Mouse (Mus musculus): ENCODE data around the gene Cdc42ep1. TPM values are rescaled to one million over a fixed set of nuclear protein-coding genes. Genes with fewer than 3 reads are reported as not detected.

Gene Cdc42ep1
- polyA plus RNA-seq, 1 experiment: 29.6 TPM

DNA sequence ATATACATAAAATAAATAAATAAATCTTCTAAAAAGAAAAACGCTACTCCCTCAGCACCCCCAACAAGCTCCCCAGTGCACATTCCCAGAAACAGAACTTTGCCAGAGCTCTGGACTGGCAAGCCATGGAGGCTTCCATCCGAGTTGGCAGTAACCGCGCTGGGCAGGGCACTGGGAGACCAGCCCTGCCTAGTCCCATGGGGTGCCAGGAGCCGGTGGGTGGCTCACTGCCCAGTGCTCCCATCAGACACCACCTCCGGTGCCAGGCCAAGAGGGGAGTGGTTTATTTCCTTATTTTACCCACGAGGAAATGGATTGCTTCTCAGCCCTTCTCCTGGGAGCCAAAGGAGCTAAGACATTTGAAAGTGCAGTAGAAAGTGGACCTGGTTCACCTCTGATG is 14.6 kb downstream of the Cdc42ep1 start:
- WGBS: 69% methylated on average over 7 of the region's 7 CpGs
- Histone ChIP-seq H3K27ac (ENCODE audit: insufficient read depth, low read length) (no peak overlapping the region), H3K36me3 (ENCODE audit: control insufficient read depth, insufficient read depth, low read length) (no peaks in the 10 kb centered on the region), H3K4me3 (ENCODE audit: extremely low read depth, insufficient read depth, insufficient read length) (no peak overlapping the region), H3K27me3 (ENCODE audit: control insufficient read depth, insufficient read depth, low read length) (no peaks in the 10 kb centered on the region), H3K4me1 (ENCODE audit: control insufficient read depth, insufficient read depth, insufficient read length) (peaks cover 6% of the 10 kb centered on the region; the same call in 1 of the 2 replicates)
- no peak for TF ChIP-seq CTCF (IDR thresholded peaks at IDR 0.05; ENCODE audit: extremely low read depth, insufficient read depth, insufficient read length, insufficient replicate concordance)
- TF ChIP-seq POLR2A (IDR thresholded peaks at IDR 0.05; ENCODE audit: low read depth, low read length): no peak
- no peak for DNase-seq (ENCODE audit: low read depth in 1 of 2, low spot score in 2 of 2)

DNA sequence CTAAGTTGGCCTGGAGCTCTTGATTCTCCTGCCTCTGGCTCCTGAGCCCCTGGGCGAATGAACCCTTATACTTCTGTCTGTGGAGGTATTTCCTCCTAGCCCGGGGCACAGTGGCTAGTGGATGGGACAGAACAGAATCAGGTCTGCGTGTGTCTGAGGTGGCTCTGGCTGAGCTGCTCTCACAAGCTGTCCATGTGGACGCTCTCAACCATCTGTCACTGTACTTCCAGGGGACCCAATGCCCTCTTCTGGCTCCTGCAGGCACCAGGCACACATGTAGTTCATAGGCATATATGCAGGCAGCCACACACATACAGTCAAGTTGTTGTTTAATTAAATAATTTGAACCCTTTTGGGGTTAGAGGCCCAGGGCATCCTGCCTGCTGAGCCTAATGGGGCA is 16.9 kb downstream of the Cdc42ep1 start:
- no peak for TF ChIP-seq CTCF (IDR thresholded peaks at IDR 0.05; ENCODE audit: extremely low read depth, insufficient read depth, insufficient read length, insufficient replicate concordance)
- TF ChIP-seq POLR2A (IDR thresholded peaks at IDR 0.05; ENCODE audit: low read depth, low read length): no peak
- DNase-seq (ENCODE audit: low read depth in 1 of 2, low spot score in 2 of 2): no peak
- H3K4me3 ChIP-seq (ENCODE audit: extremely low read depth, insufficient read depth, insufficient read length): no peak overlapping the region
- no peaks in the 10 kb centered on the region for H3K36me3 ChIP-seq (ENCODE audit: control insufficient read depth, insufficient read depth, low read length)
- H3K27me3 ChIP-seq (ENCODE audit: control insufficient read depth, insufficient read depth, low read length): no peaks in the 10 kb centered on the region
- no peak overlapping the region for H3K27ac ChIP-seq (ENCODE audit: insufficient read depth, low read length)
- H3K4me1 ChIP-seq (ENCODE audit: control insufficient read depth, insufficient read depth, insufficient read length): peaks cover 6% of the 10 kb centered on the region; the same call in 1 of the 2 replicates
- 82% methylated on average over 4 of the region's 4 CpGs for whole genome bisulfite sequencing

DNA sequence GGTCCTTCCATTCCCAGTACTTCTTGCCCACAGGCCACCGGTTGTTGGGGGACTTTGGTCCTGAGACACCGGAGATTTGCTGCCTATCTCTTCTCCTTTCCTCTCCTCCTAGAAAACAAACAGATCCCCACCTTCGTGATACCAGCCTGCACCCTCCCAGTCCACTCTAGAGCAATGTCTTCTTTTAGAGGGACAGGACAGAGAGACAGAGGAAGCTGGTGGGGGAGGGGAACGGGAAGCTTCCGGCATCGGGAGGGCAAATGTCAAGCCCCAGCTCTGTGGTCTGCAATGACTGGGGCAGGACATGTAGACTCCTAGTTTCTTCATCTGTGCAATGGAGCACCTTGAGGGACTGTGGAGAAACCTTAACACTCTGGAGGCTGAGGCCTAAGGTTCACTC is 17.3 kb downstream of the Cdc42ep1 start:
- no peak overlapping the region for H3K27ac ChIP-seq (ENCODE audit: insufficient read depth, low read length)
- WGBS: 40% methylated on average over 6 of the region's 6 CpGs

DNA sequence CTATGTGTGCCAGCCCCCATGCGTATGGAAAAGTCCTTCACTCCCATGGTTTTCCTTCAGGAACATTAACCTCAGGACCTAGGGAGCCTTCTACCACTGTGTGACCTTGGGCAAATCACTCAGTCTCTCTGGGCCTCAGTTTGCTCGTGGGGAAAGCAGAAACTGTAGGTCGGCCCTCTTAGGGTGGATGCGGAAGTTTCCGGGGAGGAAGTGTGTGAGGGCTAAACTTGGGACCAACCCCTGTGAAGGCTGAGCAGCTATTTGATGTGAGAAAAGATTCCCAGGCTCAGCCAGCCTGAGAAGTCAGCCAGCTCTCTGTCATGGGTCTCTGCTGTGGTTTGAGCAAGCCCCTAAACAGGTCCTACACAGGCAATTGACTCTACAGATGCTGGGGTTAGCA is 19.9 kb downstream of the Cdc42ep1 start:
- DNase-seq (ENCODE audit: low read depth in 1 of 2, low spot score in 2 of 2): no peak

More for the DNA sequence above, 17.3 kb downstream of the Cdc42ep1 start:
- TF ChIP-seq CTCF (IDR thresholded peaks at IDR 0.05; ENCODE audit: extremely low read depth, insufficient read depth, insufficient read length, insufficient replicate concordance): no peak
- no peak for TF ChIP-seq POLR2A (IDR thresholded peaks at IDR 0.05; ENCODE audit: low read depth, low read length)
- no peaks in the 10 kb centered on the region for H3K27me3 ChIP-seq (ENCODE audit: control insufficient read depth, insufficient read depth, low read length)
- no peak overlapping the region for H3K4me3 ChIP-seq (ENCODE audit: extremely low read depth, insufficient read depth, insufficient read length)
- H3K36me3 ChIP-seq (ENCODE audit: control insufficient read depth, insufficient read depth, low read length): no peaks in the 10 kb centered on the region
- peaks cover 6% of the 10 kb centered on the region; the same call in 1 of the 2 replicates for H3K4me1 ChIP-seq (ENCODE audit: control insufficient read depth, insufficient read depth, insufficient read length)
- DNase-seq (ENCODE audit: low read depth in 1 of 2, low spot score in 2 of 2): peak in 1 of 2 experiments; percentile 23

DNA sequence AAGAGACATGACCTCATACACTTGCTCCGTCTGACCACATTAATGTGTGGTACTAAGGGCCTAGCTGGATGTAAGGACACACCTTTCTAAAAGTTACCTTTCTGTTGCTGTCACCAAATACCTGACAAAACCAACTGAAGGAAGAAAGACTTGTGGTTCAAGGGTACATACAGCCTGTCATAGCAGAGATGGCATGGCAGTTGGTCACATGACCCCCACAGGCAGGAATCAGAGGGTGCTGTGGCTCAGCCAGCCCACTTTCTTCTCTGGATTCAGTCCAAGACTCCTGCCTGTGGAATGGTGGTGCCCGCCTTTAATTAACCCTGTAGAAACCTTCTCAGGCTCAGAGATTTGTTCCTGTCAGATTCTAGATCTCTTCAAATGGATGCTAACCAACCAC is 20.7 kb downstream of the Cdc42ep1 start:
- WGBS: 70% methylated on average over 2 of the region's 2 CpGs
- H3K27me3 ChIP-seq (ENCODE audit: control insufficient read depth, insufficient read depth, low read length): no peaks in the 10 kb centered on the region
- H3K36me3 ChIP-seq (ENCODE audit: control insufficient read depth, insufficient read depth, low read length): no peaks in the 10 kb centered on the region
- no peak for DNase-seq (ENCODE audit: low read depth in 1 of 2, low spot score in 2 of 2)
- TF ChIP-seq CTCF (IDR thresholded peaks at IDR 0.05; ENCODE audit: extremely low read depth, insufficient read depth, insufficient read length, insufficient replicate concordance) (no peak), POLR2A (IDR thresholded peaks at IDR 0.05; ENCODE audit: low read depth, low read length) (no peak)
- H3K4me1 ChIP-seq (ENCODE audit: control insufficient read depth, insufficient read depth, insufficient read length): peaks cover 6% of the 10 kb centered on the region; the same call in 1 of the 2 replicates
- no peak overlapping the region for H3K4me3 ChIP-seq (ENCODE audit: extremely low read depth, insufficient read depth, insufficient read length)
- H3K27ac ChIP-seq (ENCODE audit: insufficient read depth, low read length): no peak overlapping the region

More for the DNA sequence above, 19.9 kb downstream of the Cdc42ep1 start:
- WGBS: 48% methylated on average over 5 of the region's 5 CpGs
- Histone ChIP-seq H3K4me1 (ENCODE audit: control insufficient read depth, insufficient read depth, insufficient read length) (peaks cover 6% of the 10 kb centered on the region; the same call in 1 of the 2 replicates), H3K36me3 (ENCODE audit: control insufficient read depth, insufficient read depth, low read length) (no peaks in the 10 kb centered on the region), H3K4me3 (ENCODE audit: extremely low read depth, insufficient read depth, insufficient read length) (no peak overlapping the region), H3K27me3 (ENCODE audit: control insufficient read depth, insufficient read depth, low read length) (no peaks in the 10 kb centered on the region), H3K27ac (ENCODE audit: insufficient read depth, low read length) (peak overlapping the region; percentile 36; the same call in 1 of the 2 replicates)
- TF ChIP-seq POLR2A (IDR thresholded peaks at IDR 0.05; ENCODE audit: low read depth, low read length) (no peak), CTCF (IDR thresholded peaks at IDR 0.05; ENCODE audit: extremely low read depth, insufficient read depth, insufficient read length, insufficient replicate concordance) (no peak)

DNA sequence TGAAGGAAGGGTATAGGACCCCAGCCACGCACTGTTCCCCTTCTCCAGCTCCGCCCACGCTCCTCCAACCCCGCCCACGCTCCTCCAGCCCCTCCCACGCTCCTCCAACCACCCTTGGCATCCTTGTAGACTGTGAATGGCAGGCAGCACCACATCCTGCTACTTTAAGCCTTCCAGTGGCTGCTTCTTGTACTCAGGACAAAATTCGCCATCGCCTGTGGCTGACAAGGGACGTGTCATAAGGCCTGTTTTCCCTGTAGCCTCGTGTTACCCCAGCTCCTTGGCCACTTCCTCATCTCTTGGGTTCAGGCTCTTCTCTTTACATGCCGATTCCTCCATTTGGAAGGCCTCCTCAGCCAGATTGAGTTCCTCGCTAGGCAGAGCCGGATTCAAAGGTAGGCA is 21.4 kb downstream of the Cdc42ep1 start:
- H3K27me3 ChIP-seq (ENCODE audit: control insufficient read depth, insufficient read depth, low read length): no peaks in the 10 kb centered on the region
- H3K4me1 ChIP-seq (ENCODE audit: control insufficient read depth, insufficient read depth, insufficient read length): peaks cover 6% of the 10 kb centered on the region; the same call in 1 of the 2 replicates
- TF ChIP-seq CTCF (IDR thresholded peaks at IDR 0.05; ENCODE audit: extremely low read depth, insufficient read depth, insufficient read length, insufficient replicate concordance) (no peak), POLR2A (IDR thresholded peaks at IDR 0.05; ENCODE audit: low read depth, low read length) (no peak)
- peak overlapping the region; percentile 48 for H3K27ac ChIP-seq (ENCODE audit: insufficient read depth, low read length)
- H3K36me3 ChIP-seq (ENCODE audit: control insufficient read depth, insufficient read depth, low read length): no peaks in the 10 kb centered on the region
- H3K4me3 ChIP-seq (ENCODE audit: extremely low read depth, insufficient read depth, insufficient read length): no peak overlapping the region
- no peak for DNase-seq (ENCODE audit: low read depth in 1 of 2, low spot score in 2 of 2)
- 41% methylated on average over 13 of the region's 13 CpGs for WGBS

DNA sequence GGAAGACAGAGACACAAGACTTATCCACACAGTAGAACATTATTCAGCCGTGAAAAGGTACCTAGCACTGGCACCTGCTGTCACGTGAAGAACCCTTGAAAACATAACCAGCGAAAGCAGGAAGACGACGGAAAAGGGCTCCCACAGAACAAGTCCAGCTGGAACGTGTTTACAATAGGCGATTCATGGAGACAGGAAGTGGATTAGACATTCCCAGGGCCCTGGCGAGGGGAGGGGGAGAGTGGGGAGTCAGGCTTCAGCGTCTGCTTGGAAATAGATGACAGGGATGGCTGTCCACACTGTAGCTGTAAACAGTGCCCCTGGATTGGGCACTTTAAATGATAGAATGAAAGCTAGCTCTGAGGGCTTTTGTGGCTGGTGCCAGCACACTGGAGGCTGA is 26.0 kb downstream of the Cdc42ep1 start:
- no peak overlapping the region for H3K4me3 ChIP-seq (ENCODE audit: extremely low read depth, insufficient read depth, insufficient read length)
- DNase-seq (ENCODE audit: low read depth in 1 of 2, low spot score in 2 of 2): no peak

More for the DNA sequence above, 26.0 kb downstream of the Cdc42ep1 start:
- H3K36me3 ChIP-seq (ENCODE audit: control insufficient read depth, insufficient read depth, low read length): no peaks in the 10 kb centered on the region
- 87% methylated on average over 9 of the region's 9 CpGs for WGBS
- TF ChIP-seq POLR2A (IDR thresholded peaks at IDR 0.05; ENCODE audit: low read depth, low read length) (no peak), CTCF (IDR thresholded peaks at IDR 0.05; ENCODE audit: extremely low read depth, insufficient read depth, insufficient read length, insufficient replicate concordance) (no peak)
- H3K27me3 ChIP-seq (ENCODE audit: control insufficient read depth, insufficient read depth, low read length): no peaks in the 10 kb centered on the region
- H3K4me1 ChIP-seq (ENCODE audit: control insufficient read depth, insufficient read depth, insufficient read length): no peaks in the 10 kb centered on the region
- H3K27ac ChIP-seq (ENCODE audit: insufficient read depth, low read length): no peak overlapping the region
